Mouse (Mus musculus) heart, postnatal 0 days (tissue): ENCODE results near the gene Reln. TPM values are rescaled to one million over a fixed set of nuclear protein-coding genes. Genes with fewer than 3 reads are reported as not detected.

Experiments
- ATAC-seq: fragments of 200-750 bp; cut with Nextera tagmentation; 2 replicates; pipeline ENCODE4 v1.8.0; 2017; ENCODE audit warnings: low read depth, moderate number of reproducible peaks, moderate library complexity; ENCODE audit not compliant: insufficient read depth
- DNase-seq: peaks from one replicate; pipeline ENCODE4 v3.0.0-alpha.2; 2016; ENCODE audit warnings: low spot score
- H3K27ac ChIP-seq: fragments of 300-500 bp; sonication (generic); 2 replicates; pipeline ENCODE4 v1.5.1; 2014; ENCODE audit warnings: low read depth, mild to moderate bottlenecking
- H3K27me3 ChIP-seq: fragments of 300-500 bp; sonication (generic); 2 replicates; pipeline ENCODE4 v1.6.1; 2014; ENCODE audit warnings: low read length, mixed read lengths; ENCODE audit not compliant: control insufficient read depth, insufficient read depth
- H3K36me3 ChIP-seq: fragments of 300-500 bp; sonication (generic); replicated peaks from 2 replicates; pipeline ENCODE4 v1.6.1; 2014; ENCODE audit warnings: low read length, mixed read lengths; ENCODE audit not compliant: control insufficient read depth, insufficient read depth
- H3K4me1 ChIP-seq: fragments of 300-500 bp; sonication (generic); 2 replicates; pipeline ENCODE4 v1.6.1; 2014; ENCODE audit warnings: antibody characterized with exemption; ENCODE audit not compliant: control insufficient read depth, insufficient read depth
- H3K4me2 ChIP-seq: fragments of 300-500 bp; sonication (generic); 2 replicates; pipeline ENCODE4 v1.6.1; 2014; ENCODE audit warnings: low read depth, mild to moderate bottlenecking, low read length, moderate library complexity
- H3K4me3 ChIP-seq: fragments of 300-500 bp; sonication (generic); 2 replicates; pipeline ENCODE4 v1.5.1; 2014; ENCODE audit warnings: low read depth, low read length
- H3K9ac ChIP-seq: fragments of 300-500 bp; sonication (generic); replicated peaks from 2 replicates; pipeline ENCODE4 v1.6.1; 2014; ENCODE audit warnings: low read depth, low read length, mixed read lengths
- H3K9me3 ChIP-seq: fragments of 300-500 bp; sonication (generic); replicated peaks from 2 replicates; pipeline ENCODE4 v1.6.1; 2016; ENCODE audit warnings: low read length; ENCODE audit not compliant: control insufficient read depth
- CTCF ChIP-seq: IDR thresholded peaks from 2 replicates; pipeline ENCODE4 v1.5.1; 2016; ENCODE audit warnings: antibody characterized with exemption, control low read depth, low read depth
- EP300 ChIP-seq: IDR thresholded peaks from 2 replicates; pipeline ENCODE4 v1.6.1; 2016; ENCODE audit warnings: antibody characterized with exemption, low read depth
- WGBS: fragments of 180-500 bp; shearing (Covaris S2); extraction: QIAGEN DNeasy Blood & Tissue Kit; methylation state at CpG from one replicate; pipeline ENCODE4 v1.1.7; 2014; 5-methylcytosine and 5-hydroxymethylcytosine counted together
- polyA plus RNA-seq: library from polyadenylated mRNA; unstranded; fragments of >200 nt; fragmentation: Nextera tagmentation; extraction: Ambion mirVana; gene quantifications from 2 replicates; pipeline ENCODE4 v1.2.1, GENCODE M21; 2015
- total RNA-seq: library from RNA; depleted of rRNA; stranded (reverse); fragments of >200 nt; gene quantifications from 2 replicates; pipeline ENCODE4 v1.2.3, GENCODE M21; 2014; ENCODE audit warnings: low replicate concordance

Gene Reln
- total and polyA plus RNA-seq, 2 experiments from 2014 or later = 1.00 to 14.4 TPM

GRCm38 (mm10) chr5:22340991-22341390, 3.5 kb downstream of the Reln start:
- H3K9ac ChIP-seq = no peak overlapping the region
- no peaks in the 10 kb centered on the region for H3K36me3 ChIP-seq
- no peaks in the 10 kb centered on the region for H3K9me3 ChIP-seq
- no peak for DNase-seq
- no peak overlapping the region for H3K4me3 ChIP-seq
- peaks cover 61% of the 10 kb centered on the region for H3K27me3 ChIP-seq
- no peaks in the 10 kb centered on the region for H3K4me1 ChIP-seq
- 81% methylated on average over 8 of the region's 8 CpGs for WGBS
- H3K27ac ChIP-seq = no peak overlapping the region
- no peak for ATAC-seq
- no peak for TF ChIP-seq CTCF
- TF ChIP-seq EP300 = no peak
- no peak overlapping the region for H3K4me2 ChIP-seq

GRCm38 (mm10) chr5:22335408-22335807, 9.1 kb downstream of the Reln start:
- no peak overlapping the region for H3K4me3 ChIP-seq
- 48% methylated on average over 3 of the region's 3 CpGs for WGBS
- H3K36me3 ChIP-seq = no peaks in the 10 kb centered on the region
- no peak overlapping the region for H3K4me2 ChIP-seq
- peaks cover 5% of the 10 kb centered on the region; the same call in 1 of the 2 replicates for H3K9me3 ChIP-seq
- no peak for ATAC-seq
- no peaks in the 10 kb centered on the region for H3K4me1 ChIP-seq
- DNase-seq = no peak
- H3K27ac ChIP-seq = no peak overlapping the region
- peaks cover 7% of the 10 kb centered on the region; the same call in 1 of the 2 replicates for H3K27me3 ChIP-seq
- TF ChIP-seq EP300 (no peak), CTCF (no peak)
- no peak overlapping the region for H3K9ac ChIP-seq

GRCm38 (mm10) chr5:22330802-22331201, 13.7 kb downstream of the Reln start:
- H3K4me1 ChIP-seq = no peaks in the 10 kb centered on the region
- DNase-seq (no peak), ATAC-seq (no peak)
- H3K27ac ChIP-seq = no peak overlapping the region
- no peaks in the 10 kb centered on the region for H3K27me3 ChIP-seq
- H3K4me3 ChIP-seq = no peak overlapping the region
- 15% methylated on average over 5 of the region's 5 CpGs for WGBS
- H3K9me3 ChIP-seq = peaks cover 5% of the 10 kb centered on the region; the same call in 1 of the 2 replicates
- no peak overlapping the region for H3K4me2 ChIP-seq
- TF ChIP-seq EP300 (no peak), CTCF (no peak)
- no peak overlapping the region for H3K9ac ChIP-seq
- H3K36me3 ChIP-seq = no peaks in the 10 kb centered on the region

- ATAC-seq = no peak
- no peak for DNase-seq
- H3K27ac ChIP-seq = no peak overlapping the region
- no peaks in the 10 kb centered on the region for H3K4me1 ChIP-seq
- no peak overlapping the region for H3K9ac ChIP-seq
- H3K36me3 ChIP-seq = no peaks in the 10 kb centered on the region
- TF ChIP-seq CTCF (no peak), EP300 (no peak)
- H3K9me3 ChIP-seq = peaks cover under 1% of the 10 kb centered on the region; the same call in 1 of the 2 replicates
- H3K4me2 ChIP-seq = no peak overlapping the region
- no peaks in the 10 kb centered on the region for H3K27me3 ChIP-seq
- H3K4me3 ChIP-seq = no peak overlapping the region
- WGBS = 73% methylated on average over 8 of the region's 8 CpGs
Measured at GRCm38 (mm10) chr5:22328431-22329359, 15.8 kb downstream of the Reln start.

GRCm38 (mm10) chr5:22327170-22327569, 17.3 kb downstream of the Reln start:
- Histone ChIP-seq H3K27me3 (no peaks in the 10 kb centered on the region), H3K4me2 (no peak overlapping the region), H3K27ac (no peak overlapping the region), H3K4me3 (no peak overlapping the region), H3K9me3 (no peaks in the 10 kb centered on the region), H3K9ac (no peak overlapping the region), H3K36me3 (no peaks in the 10 kb centered on the region), H3K4me1 (no peaks in the 10 kb centered on the region)
- ATAC-seq = no peak
- no peak for DNase-seq
- peak; percentile 56 for TF ChIP-seq CTCF
- no peak for TF ChIP-seq EP300
- 84% methylated on average over 3 of the region's 3 CpGs for WGBS

- Histone ChIP-seq H3K27me3 (no peaks in the 10 kb centered on the region), H3K4me3 (no peak overlapping the region), H3K27ac (no peak overlapping the region), H3K9ac (no peak overlapping the region), H3K36me3 (no peaks in the 10 kb centered on the region), H3K4me1 (no peaks in the 10 kb centered on the region), H3K9me3 (no peaks in the 10 kb centered on the region), H3K4me2 (no peak overlapping the region)
- 69% methylated on average over 1 of the region's 1 CpGs for WGBS
- DNase-seq (no peak), ATAC-seq (no peak)
- TF ChIP-seq EP300 (no peak), CTCF (no peak)
Measured at GRCm38 (mm10) chr5:22323801-22324200, 20.7 kb downstream of the Reln start.
